Mouse (Mus musculus) right cerebral cortex, adult 18-20 months (tissue): ENCODE results near the gene Cenph.
A peak's percentile ranks its signal among the peaks of the same experiment; 100 is the strongest.
"Not testable (repeated sequence)": the region's sequence is repeated elsewhere in the genome, so short reads cannot be mapped to it uniquely, and the experiment has no call there.

Experiments
- DNase-seq: peaks from one replicate; pipeline ENCODE4 v3.0.0; 2022; ENCODE audit warnings: mixed read lengths

Gene Cenph

GRCm38 (mm10) chr13:100744036-100744744, 31.5 kb downstream of the Cenph start, which contains the start of gene Mrps36:
Mrps36 (minus strand) TSS chr13:100744659.
- peak; percentile 95 for DNase-seq

GRCm38 (mm10) chr13:100743346-100744035, 32.2 kb downstream of the Cenph start:
- no peak for DNase-seq

GRCm38 (mm10) chr13:100742831-100743230, 32.9 kb downstream of the Cenph start:
- DNase-seq, result no peak

GRCm38 (mm10) chr13:100732756-100733155, 42.9 kb downstream of the Cenph start:
- DNase-seq, result no peak

GRCm38 (mm10) chr13:100731462-100732046, 44.1 kb downstream of the Cenph start:
- DNase-seq, result not testable (repeated sequence)

GRCm38 (mm10) chr13:100730861-100731176, 44.9 kb downstream of the Cenph start, which contains the start of gene Cdk7:
Cdk7 (minus strand) TSS chr13:100730939.
- peak; percentile 95 for DNase-seq

- no peak for DNase-seq
Observed at GRCm38 (mm10) chr13:100730153-100730860, 45.4 kb downstream of the Cenph start.

GRCm38 (mm10) chr13:100728530-100728929, 47.2 kb downstream of the Cenph start:
- DNase-seq, result not testable (repeated sequence)

GRCm38 (mm10) chr13:100728086-100728485, 47.6 kb downstream of the Cenph start:
- DNase-seq, result no peak

- no peak for DNase-seq
Observed at GRCm38 (mm10) chr13:100725194-100725593, 50.5 kb downstream of the Cenph start.

GRCm38 (mm10) chr13:100724051-100724754, 51.5 kb downstream of the Cenph start:
- DNase-seq, result no peak

GRCm38 (mm10) chr13:100721656-100722055, 54.0 kb downstream of the Cenph start:
- DNase-seq, result no peak

GRCm38 (mm10) chr13:100715467-100715866, 60.2 kb downstream of the Cenph start:
- no peak for DNase-seq
